Mouse (Mus musculus) spleen, postnatal 4 days (tissue): ENCODE measurements around the gene Lsm4.

Source experiments
- DNase-seq, 2 experiments: peaks; one replicate each; pipeline ENCODE4 v3.0.0; 2022; ENCODE audit warnings: low spot score in 2 of 2

Lsm4 gene

GRCm38 (mm10) chr8:70725792-70726447, 52.9 kb downstream of the Lsm4 start:
- peak in 1 of 2 experiments; percentile 70 for DNase-seq

- no peak for DNase-seq
Observed at GRCm38 (mm10) chr8:70726721-70727120, 53.7 kb downstream of the Lsm4 start.
